Mouse (Mus musculus) forebrain, postnatal 0 days (tissue): ENCODE measurements around the gene Cbr1. TPM values are rescaled to one million over a fixed set of nuclear protein-coding genes. Genes with fewer than 3 reads are reported as not detected.

Source experiments
- ATAC-seq: fragments of 200-750 bp; cut with Nextera tagmentation; 2 replicates; pipeline ENCODE4 v1.8.0; 2017; ENCODE audit warnings: mild to moderate bottlenecking, moderate library complexity
- DNase-seq: peaks from one replicate; pipeline ENCODE4 v3.0.0-alpha.2; 2015
- H3K27ac ChIP-seq: fragments of 300-500 bp; sonication (generic); 2 replicates; pipeline ENCODE4 v1.5.1; 2014; ENCODE audit warnings: low read depth, mild to moderate bottlenecking, antibody characterized with exemption, low read length, moderate library complexity, mixed read lengths
- H3K27me3 ChIP-seq: fragments of 300-500 bp; sonication (generic); 2 replicates; pipeline ENCODE4 v1.6.1; 2014; ENCODE audit warnings: mild to moderate bottlenecking, low read length, mixed read lengths; ENCODE audit not compliant: insufficient read depth
- H3K36me3 ChIP-seq: fragments of 300-500 bp; sonication (generic); 2 replicates; pipeline ENCODE4 v1.6.1; 2014; ENCODE audit warnings: mild to moderate bottlenecking, moderate library complexity; ENCODE audit not compliant: insufficient read depth
- H3K4me1 ChIP-seq: fragments of 300-500 bp; sonication (generic); 2 replicates; pipeline ENCODE4 v1.6.1; 2014; ENCODE audit warnings: antibody characterized with exemption; ENCODE audit not compliant: insufficient read depth
- H3K4me2 ChIP-seq: fragments of 300-500 bp; sonication (generic); 2 replicates; pipeline ENCODE4 v1.6.1; 2014; ENCODE audit warnings: low read depth, mild to moderate bottlenecking, moderate library complexity
- H3K4me3 ChIP-seq: fragments of 300-500 bp; sonication (generic); 2 replicates; pipeline ENCODE4 v1.5.1; 2014; ENCODE audit warnings: low read depth, low read length, mixed read lengths
- H3K9ac ChIP-seq: fragments of 300-500 bp; sonication (generic); 2 replicates; pipeline ENCODE4 v1.6.1; 2014; ENCODE audit warnings: mild to moderate bottlenecking
- H3K9me3 ChIP-seq: fragments of 300-500 bp; sonication (generic); 2 replicates; pipeline ENCODE4 v1.6.1; 2016; ENCODE audit warnings: low read length
- CTCF ChIP-seq: sonication (generic); IDR thresholded peaks from 2 replicates; pipeline ENCODE4 v1.5.1; 2016; ENCODE audit warnings: antibody characterized with exemption, control low read depth, low read depth
- WGBS: fragments of 180-500 bp; shearing (Covaris S2); extraction: QIAGEN DNeasy Blood & Tissue Kit; methylation state at CpG from one replicate; pipeline ENCODE4 v1.1.7; 2014; 5-methylcytosine and 5-hydroxymethylcytosine counted together
- polyA plus RNA-seq: library from polyadenylated mRNA; unstranded; fragments of >200 nt; fragmentation: Nextera tagmentation; extraction: Ambion mirVana; gene quantifications from 2 replicates; pipeline ENCODE4 v1.2.1, GENCODE M21; 2015
- total RNA-seq: library from RNA; depleted of rRNA; stranded (reverse); fragments of >200 nt; gene quantifications from 2 replicates; pipeline ENCODE4 v1.2.3, GENCODE M21; 2014; rRNA removed

Gene Cbr1
- total RNA-seq (58.2 and 68.8 TPM in 2 replicates), polyA plus RNA-seq (109 and 111 TPM in 2 replicates)

- H3K4me2 ChIP-seq, result peak within 1 kb of the TSS; percentile 93
- 0 out of 2 replicates have a peak within 1 kb of the TSS, but pooled peaks have one; percentile 71 for H3K9ac ChIP-seq
- 68% methylated on average over 4 of the region's 4 CpGs for WGBS
- no peaks in the 10 kb centered on the region for H3K9me3 ChIP-seq
- peak within 1 kb of the TSS; percentile 92; the same call in 1 of the 2 replicates for H3K27ac ChIP-seq
- H3K4me3 ChIP-seq, result peak within 1 kb of the TSS; percentile 54
- no peaks in the 10 kb centered on the region; the same call in 1 of the 2 replicates for H3K27me3 ChIP-seq
- no peak for ATAC-seq
- 0 out of 2 replicates have a peak, but pooled peaks cover 2% of the 10 kb centered on the region for H3K36me3 ChIP-seq
- TF ChIP-seq CTCF, result no peak
- DNase-seq, result no peak
- peaks cover 14% of the 10 kb centered on the region for H3K4me1 ChIP-seq
Measured at GRCm38 (mm10) chr16:93605553-93605952, at the start of gene Cbr1. TSS of gene Cbr1 (plus strand) at chr16:93605853.

GRCm38 (mm10) chr16:93557646-93558045 is 48.0 kb upstream of the Cbr1 start:
- TF ChIP-seq CTCF, result no peak
- Histone ChIP-seq H3K9ac (no peak overlapping the region), H3K9me3 (no peaks in the 10 kb centered on the region), H3K4me1 (no peaks in the 10 kb centered on the region), H3K27me3 (0 out of 2 replicates have a peak, but pooled peaks cover 4% of the 10 kb centered on the region), H3K27ac (no peak overlapping the region), H3K36me3 (no peaks in the 10 kb centered on the region), H3K4me3 (no peak overlapping the region), H3K4me2 (no peak overlapping the region)
- WGBS, result 75% methylated on average over 8 of the region's 8 CpGs
- no peak for ATAC-seq
- no peak for DNase-seq

- 0 out of 2 replicates have a peak, but pooled peaks cover 4% of the 10 kb centered on the region for H3K27me3 ChIP-seq
- H3K4me2 ChIP-seq, result no peak overlapping the region
- WGBS, result 19% methylated on average over 12 of the region's 12 CpGs
- TF ChIP-seq CTCF, result no peak
- no peaks in the 10 kb centered on the region for H3K9me3 ChIP-seq
- DNase-seq, result no peak
- no peaks in the 10 kb centered on the region for H3K36me3 ChIP-seq
- no peak overlapping the region for H3K27ac ChIP-seq
- H3K4me3 ChIP-seq, result no peak overlapping the region
- no peak for ATAC-seq
- no peak overlapping the region for H3K9ac ChIP-seq
- no peaks in the 10 kb centered on the region for H3K4me1 ChIP-seq
Measured at GRCm38 (mm10) chr16:93558499-93558898, 47.2 kb upstream of the Cbr1 start.

- Histone ChIP-seq H3K27ac (no peak overlapping the region), H3K9ac (no peak overlapping the region), H3K9me3 (no peaks in the 10 kb centered on the region), H3K36me3 (no peaks in the 10 kb centered on the region), H3K4me3 (no peak overlapping the region), H3K27me3 (no peaks in the 10 kb centered on the region), H3K4me2 (no peak overlapping the region), H3K4me1 (no peaks in the 10 kb centered on the region)
- DNase-seq (no peak), ATAC-seq (no peak)
- no peak for TF ChIP-seq CTCF
- WGBS, result 94% methylated on average over 6 of the region's 6 CpGs
Measured at GRCm38 (mm10) chr16:93572383-93572782, 33.3 kb upstream of the Cbr1 start.

- H3K27me3 ChIP-seq, result no peaks in the 10 kb centered on the region
- no peaks in the 10 kb centered on the region for H3K4me1 ChIP-seq
- H3K9me3 ChIP-seq, result no peaks in the 10 kb centered on the region
- DNase-seq (no peak), ATAC-seq (no peak)
- no peak overlapping the region for H3K9ac ChIP-seq
- H3K4me2 ChIP-seq, result no peak overlapping the region
- TF ChIP-seq CTCF, result no peak
- 96% methylated on average over 5 of the region's 5 CpGs for WGBS
- H3K4me3 ChIP-seq, result no peak overlapping the region
- H3K27ac ChIP-seq, result no peak overlapping the region
- no peaks in the 10 kb centered on the region for H3K36me3 ChIP-seq
Measured at GRCm38 (mm10) chr16:93573434-93573833, 32.2 kb upstream of the Cbr1 start.

- H3K9ac ChIP-seq, result no peak overlapping the region
- no peak overlapping the region for H3K4me2 ChIP-seq
- H3K4me3 ChIP-seq, result no peak overlapping the region
- no peaks in the 10 kb centered on the region for H3K9me3 ChIP-seq
- H3K27ac ChIP-seq, result no peak overlapping the region
- no peak; the same call in 1 of the 2 replicates for ATAC-seq
- WGBS, result 46% methylated on average over 18 of the region's 18 CpGs
- TF ChIP-seq CTCF, result no peak
- no peaks in the 10 kb centered on the region for H3K27me3 ChIP-seq
- DNase-seq, result no peak
- no peaks in the 10 kb centered on the region for H3K36me3 ChIP-seq
- H3K4me1 ChIP-seq, result no peaks in the 10 kb centered on the region
Measured at GRCm38 (mm10) chr16:93574521-93575191, 31.0 kb upstream of the Cbr1 start.

GRCm38 (mm10) chr16:93575574-93575973 is 30.1 kb upstream of the Cbr1 start:
- ATAC-seq (no peak), DNase-seq (no peak)
- WGBS, result 83% methylated on average over 5 of the region's 5 CpGs
- H3K4me2 ChIP-seq, result no peak overlapping the region
- no peak overlapping the region for H3K27ac ChIP-seq
- no peaks in the 10 kb centered on the region for H3K36me3 ChIP-seq
- TF ChIP-seq CTCF, result no peak
- H3K27me3 ChIP-seq, result no peaks in the 10 kb centered on the region
- no peak overlapping the region for H3K4me3 ChIP-seq
- no peaks in the 10 kb centered on the region for H3K9me3 ChIP-seq
- no peaks in the 10 kb centered on the region for H3K4me1 ChIP-seq
- no peak overlapping the region for H3K9ac ChIP-seq
